Mouse (Mus musculus): ENCODE results near the gene Pgm5. TPM values are rescaled to one million over a fixed set of nuclear protein-coding genes. Genes with fewer than 3 reads are reported as not detected.

The Pgm5 gene
- polyA plus RNA-seq (2016; fragmentation: Nextera tagmentation; extraction: Ambion mirVana) = 4.7 and 5.1 TPM in 2 replicates

DNA sequence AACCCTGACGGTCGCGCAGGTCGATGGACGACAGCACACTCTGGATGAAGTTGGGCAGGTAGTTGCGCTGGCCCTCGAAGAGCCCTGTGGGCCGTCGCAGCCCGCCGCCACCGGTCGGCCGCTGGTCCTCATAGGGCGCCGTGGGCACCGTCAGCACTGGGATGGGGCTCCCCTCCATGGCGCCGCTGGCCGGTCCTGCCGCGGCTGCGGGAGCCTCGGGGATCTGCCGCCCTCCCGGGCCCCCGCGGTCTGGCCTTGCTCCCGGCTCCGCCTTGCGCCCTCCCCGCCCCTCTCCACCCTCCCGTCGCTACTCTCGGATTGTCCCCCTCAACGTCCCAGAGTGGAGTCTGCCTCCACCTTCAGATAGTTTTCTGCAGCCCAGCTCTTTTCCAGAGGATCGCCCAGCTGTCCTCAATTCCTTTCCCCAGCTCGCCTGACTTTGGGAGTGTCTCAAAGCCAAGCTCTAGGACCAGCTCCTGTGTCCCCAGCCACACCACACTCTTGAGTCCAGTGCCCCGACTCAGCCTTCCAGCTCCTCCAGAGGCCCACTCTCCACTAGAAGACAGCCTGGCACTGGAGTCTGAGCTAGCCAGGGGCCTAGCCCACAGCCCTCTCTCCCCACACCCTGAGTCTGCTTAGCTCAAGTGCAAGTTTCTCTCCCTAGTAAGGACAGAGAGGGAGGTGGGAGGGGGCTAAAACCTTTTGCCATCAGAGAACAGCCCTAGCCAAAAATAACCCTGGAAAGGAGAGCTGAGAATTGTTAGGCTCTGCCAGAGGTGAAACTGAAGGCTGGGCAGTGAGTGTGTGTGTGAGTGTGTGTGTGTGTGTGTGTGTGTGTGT lies at the start of gene Pgm5:
Gene Pgm5, minus strand, starts transcription at position 244 of the 840 bp plus-strand sequence.
- Histone ChIP-seq H3K4me3 (peak within 1 kb of the TSS; percentile 61), H3K9ac (peak within 1 kb of the TSS; percentile 79), H3K36me3 (no peaks in the 10 kb centered on the region), H3K9me3 (replicated peaks) (no peaks in the 10 kb centered on the region), H3K27ac (ENCODE audit: poor library complexity, severe bottlenecking) (peak within 1 kb of the TSS; percentile 94), H3K27me3 (replicated peaks) (peaks cover 5% of the 10 kb centered on the region; the same call in 1 of the 2 replicates), H3K4me1 (replicated peaks) (peaks cover 16% of the 10 kb centered on the region), H3K4me2 (peak within 1 kb of the TSS; percentile 72)
- 2% methylated on average over 39 of the region's 39 CpGs for WGBS
- ATAC-seq (ENCODE audit: insufficient number of reproducible peaks, low FRiP score) = peak; percentile 79

DNA sequence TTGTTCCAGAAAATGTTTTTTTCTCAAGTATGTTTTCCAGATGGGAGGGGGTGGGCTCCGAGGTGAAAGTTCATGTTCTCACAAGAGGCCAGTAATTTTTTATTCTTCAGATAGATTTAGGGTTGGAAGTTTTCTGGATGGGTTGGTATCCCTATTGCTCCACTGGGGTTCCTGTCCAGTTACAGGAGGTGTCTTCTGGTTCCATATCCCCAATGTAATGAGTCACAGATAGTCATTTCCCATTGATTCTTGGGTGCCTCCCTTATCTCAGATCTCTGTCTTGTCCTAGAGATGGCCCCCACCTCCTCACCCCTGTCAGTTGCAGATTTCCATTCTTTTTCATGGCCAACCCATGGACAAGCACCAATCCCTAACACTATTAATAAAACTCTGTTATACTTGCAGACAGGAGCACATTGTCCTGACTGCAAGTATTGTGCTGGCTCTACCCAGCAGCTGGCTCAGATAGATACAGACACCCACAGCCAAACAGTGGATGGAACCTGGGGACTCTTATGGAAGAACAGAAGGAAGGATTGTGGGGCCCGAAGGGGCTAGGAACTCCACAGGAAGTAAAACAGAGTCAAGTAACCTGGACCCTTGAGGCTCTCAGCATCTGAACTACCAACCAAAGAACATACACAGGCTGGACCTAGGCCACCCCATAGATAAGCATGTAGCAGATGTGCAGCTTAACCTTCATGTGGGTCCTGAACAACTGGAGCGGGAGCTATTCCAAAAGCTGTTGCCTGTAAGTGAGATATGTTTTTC lies 46.9 kb upstream of the Pgm5 start:
- WGBS = 82% methylated on average over 3 of the region's 3 CpGs
- H3K27me3 ChIP-seq (replicated peaks) = peaks cover 15% of the 10 kb centered on the region
- no peaks in the 10 kb centered on the region for H3K36me3 ChIP-seq
- H3K4me2 ChIP-seq = no peak overlapping the region
- ATAC-seq (ENCODE audit: insufficient number of reproducible peaks, low FRiP score) = no peak
- no peak overlapping the region for H3K27ac ChIP-seq (ENCODE audit: poor library complexity, severe bottlenecking)
- no peaks in the 10 kb centered on the region for H3K4me1 ChIP-seq (replicated peaks)
- H3K9ac ChIP-seq = no peak overlapping the region
- H3K4me3 ChIP-seq = no peak overlapping the region
- H3K9me3 ChIP-seq (replicated peaks) = peaks cover 3% of the 10 kb centered on the region; the same call in 1 of the 2 replicates

DNA sequence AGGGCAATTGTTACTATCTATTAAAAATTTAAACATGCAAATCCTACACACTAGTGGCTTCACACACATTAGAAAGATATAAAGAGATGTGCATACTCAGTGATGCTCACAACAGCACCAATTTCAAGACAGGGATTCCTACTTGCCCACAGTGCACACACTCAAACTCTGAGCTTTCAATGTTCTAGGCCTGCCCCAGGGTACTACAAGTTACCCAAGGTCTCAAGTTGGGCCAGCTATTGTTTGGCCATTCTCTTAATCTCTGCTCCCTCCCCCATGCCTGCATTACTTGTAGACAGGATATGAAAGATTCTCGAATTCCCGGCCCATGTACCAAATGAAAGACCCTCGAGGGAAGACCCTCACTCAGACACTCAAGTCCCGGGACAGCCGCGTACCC lies 46.0 kb upstream of the Pgm5 start:
- Histone ChIP-seq H3K36me3 (no peaks in the 10 kb centered on the region), H3K9me3 (replicated peaks) (peaks cover 2% of the 10 kb centered on the region; the same call in 1 of the 2 replicates), H3K4me1 (replicated peaks) (no peaks in the 10 kb centered on the region), H3K4me3 (no peak overlapping the region), H3K9ac (no peak overlapping the region), H3K4me2 (no peak overlapping the region), H3K27me3 (replicated peaks) (peaks cover 23% of the 10 kb centered on the region), H3K27ac (ENCODE audit: poor library complexity, severe bottlenecking) (no peak overlapping the region)
- ATAC-seq (ENCODE audit: insufficient number of reproducible peaks, low FRiP score) = no peak
- 85% methylated on average over 6 of the region's 6 CpGs for WGBS

DNA sequence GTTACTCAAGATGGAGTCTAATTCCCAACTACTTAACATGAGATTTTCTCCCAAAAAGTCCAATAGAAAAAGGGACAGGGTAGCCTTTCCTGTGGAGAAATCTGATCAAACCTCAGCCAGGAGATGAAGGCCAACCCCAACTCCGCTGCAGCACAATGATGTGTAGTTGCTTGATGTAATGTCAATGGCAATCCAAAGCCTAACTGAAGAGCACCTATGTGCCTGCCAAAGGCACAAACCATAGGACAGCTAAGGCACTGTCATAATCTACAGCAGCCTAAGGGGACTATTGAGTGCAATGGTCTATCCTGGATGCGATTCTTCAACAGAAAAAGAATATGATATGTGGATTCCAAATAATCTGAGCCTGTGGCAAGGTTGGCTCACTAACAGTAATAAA lies 41.2 kb upstream of the Pgm5 start:
- WGBS = 44% methylated on average over 2 of the region's 2 CpGs
- Histone ChIP-seq H3K4me1 (replicated peaks) (peaks cover 14% of the 10 kb centered on the region), H3K9me3 (replicated peaks) (no peaks in the 10 kb centered on the region), H3K27me3 (replicated peaks) (peaks cover 63% of the 10 kb centered on the region), H3K36me3 (no peaks in the 10 kb centered on the region), H3K4me3 (no peak overlapping the region), H3K9ac (no peak overlapping the region), H3K27ac (ENCODE audit: poor library complexity, severe bottlenecking) (no peak overlapping the region), H3K4me2 (no peak overlapping the region)
- ATAC-seq (ENCODE audit: insufficient number of reproducible peaks, low FRiP score) = no peak

DNA sequence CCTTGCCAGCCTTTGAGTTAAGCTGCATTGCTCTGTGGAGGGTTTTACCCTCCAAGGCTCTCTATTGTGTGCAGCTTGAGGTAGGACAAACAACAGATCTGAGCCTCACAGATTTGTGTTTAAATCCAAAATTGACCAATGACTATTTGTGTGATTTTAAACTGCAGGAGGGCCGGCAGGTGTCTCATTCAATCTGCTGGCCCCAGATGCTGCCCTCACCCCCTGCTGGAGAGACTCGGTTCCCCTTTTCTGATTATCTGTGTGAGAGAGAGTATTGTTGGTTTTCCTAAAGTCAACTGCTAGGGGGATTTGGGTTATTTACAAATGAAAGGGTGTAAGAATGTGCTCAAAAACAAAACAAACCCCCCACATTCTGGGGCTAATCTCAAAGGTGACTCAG lies 40.6 kb upstream of the Pgm5 start:
- H3K4me1 ChIP-seq (replicated peaks) = peaks cover 20% of the 10 kb centered on the region
- ATAC-seq (ENCODE audit: insufficient number of reproducible peaks, low FRiP score) = no peak

DNA sequence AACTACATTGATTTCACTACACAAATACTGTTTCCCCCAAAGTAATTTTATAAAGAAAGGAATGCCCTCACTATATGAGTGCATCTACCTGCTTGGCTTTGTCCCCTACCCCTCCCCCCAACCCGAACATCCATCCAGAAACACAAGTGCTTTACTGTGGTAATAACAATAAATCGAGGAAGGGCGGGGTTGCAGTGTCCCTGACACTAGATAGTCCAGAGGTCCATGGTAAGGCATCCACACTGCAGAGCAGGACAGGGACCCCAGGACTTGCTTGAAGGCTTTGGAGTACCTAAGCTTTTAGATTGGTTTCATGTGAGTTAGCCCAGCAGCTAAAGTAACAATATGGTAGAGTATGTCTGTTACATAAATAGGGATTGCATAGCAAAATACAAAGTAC lies 40.0 kb upstream of the Pgm5 start:
- Histone ChIP-seq H3K4me3 (no peak overlapping the region), H3K4me2 (no peak overlapping the region), H3K36me3 (no peaks in the 10 kb centered on the region), H3K27me3 (replicated peaks) (peaks cover 75% of the 10 kb centered on the region), H3K9me3 (replicated peaks) (no peaks in the 10 kb centered on the region), H3K27ac (ENCODE audit: poor library complexity, severe bottlenecking) (no peak overlapping the region), H3K9ac (no peak overlapping the region), H3K4me1 (replicated peaks) (peaks cover 24% of the 10 kb centered on the region)
- ATAC-seq (ENCODE audit: insufficient number of reproducible peaks, low FRiP score) = no peak
- 16% methylated on average over 3 of the region's 3 CpGs for WGBS

More for the DNA sequence above, 40.6 kb upstream of the Pgm5 start:
- Histone ChIP-seq H3K4me3 (no peak overlapping the region), H3K36me3 (no peaks in the 10 kb centered on the region), H3K9me3 (replicated peaks) (no peaks in the 10 kb centered on the region), H3K27me3 (replicated peaks) (peaks cover 69% of the 10 kb centered on the region), H3K9ac (no peak overlapping the region), H3K27ac (ENCODE audit: poor library complexity, severe bottlenecking) (no peak overlapping the region), H3K4me2 (no peak overlapping the region)
- 5% methylated on average over 2 of the region's 2 CpGs for WGBS

DNA sequence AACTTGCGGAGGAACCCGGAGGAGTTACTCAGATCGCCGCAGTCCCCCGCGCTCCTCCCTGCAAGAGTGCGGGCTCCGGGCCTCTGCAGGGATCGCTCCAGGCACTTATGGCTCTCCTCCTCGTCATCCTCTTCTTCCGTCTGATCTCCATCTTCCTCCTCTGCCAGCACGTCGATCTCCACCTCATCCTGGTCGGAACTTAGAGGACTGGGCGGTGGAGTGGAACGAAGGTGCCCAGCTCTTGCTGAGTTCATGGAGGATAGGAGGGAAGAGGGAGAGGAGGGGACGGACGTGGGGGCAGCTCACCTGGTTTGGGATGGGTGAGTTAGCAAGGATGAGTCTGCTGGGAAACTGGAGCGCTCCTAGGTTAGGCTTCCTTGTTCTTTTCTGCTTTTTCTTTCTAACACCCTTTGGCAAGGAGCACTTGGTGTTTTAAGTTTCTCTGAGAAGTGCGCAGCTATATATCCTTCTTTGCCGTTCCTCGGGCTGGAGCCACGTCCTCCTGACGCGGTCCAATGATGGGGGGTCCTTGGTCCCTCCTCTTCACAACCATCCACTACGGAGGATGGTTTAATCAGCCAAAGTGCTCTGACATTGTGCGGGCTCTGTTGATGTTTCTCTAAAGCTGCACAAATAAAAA lies 39.0 kb upstream of the Pgm5 start, which contains the start of gene Foxd4:
Gene Foxd4, minus strand, starts transcription at position 617 of the 640 bp plus-strand sequence.
- peak within 1 kb of the TSS; percentile 45 for H3K4me3 ChIP-seq
- ATAC-seq (ENCODE audit: insufficient number of reproducible peaks, low FRiP score) = no peak
- no peak within 1 kb of the TSS for H3K9ac ChIP-seq
- no peak within 1 kb of the TSS for H3K27ac ChIP-seq (ENCODE audit: poor library complexity, severe bottlenecking)
- H3K9me3 ChIP-seq (replicated peaks) = no peaks in the 10 kb centered on the region
- no peaks in the 10 kb centered on the region for H3K36me3 ChIP-seq
- H3K4me1 ChIP-seq (replicated peaks) = peaks cover 24% of the 10 kb centered on the region
- WGBS = 1% methylated on average over 27 of the region's 27 CpGs
- peak within 1 kb of the TSS; percentile 80 for H3K4me2 ChIP-seq
- H3K27me3 ChIP-seq (replicated peaks) = peaks cover 80% of the 10 kb centered on the region

DNA sequence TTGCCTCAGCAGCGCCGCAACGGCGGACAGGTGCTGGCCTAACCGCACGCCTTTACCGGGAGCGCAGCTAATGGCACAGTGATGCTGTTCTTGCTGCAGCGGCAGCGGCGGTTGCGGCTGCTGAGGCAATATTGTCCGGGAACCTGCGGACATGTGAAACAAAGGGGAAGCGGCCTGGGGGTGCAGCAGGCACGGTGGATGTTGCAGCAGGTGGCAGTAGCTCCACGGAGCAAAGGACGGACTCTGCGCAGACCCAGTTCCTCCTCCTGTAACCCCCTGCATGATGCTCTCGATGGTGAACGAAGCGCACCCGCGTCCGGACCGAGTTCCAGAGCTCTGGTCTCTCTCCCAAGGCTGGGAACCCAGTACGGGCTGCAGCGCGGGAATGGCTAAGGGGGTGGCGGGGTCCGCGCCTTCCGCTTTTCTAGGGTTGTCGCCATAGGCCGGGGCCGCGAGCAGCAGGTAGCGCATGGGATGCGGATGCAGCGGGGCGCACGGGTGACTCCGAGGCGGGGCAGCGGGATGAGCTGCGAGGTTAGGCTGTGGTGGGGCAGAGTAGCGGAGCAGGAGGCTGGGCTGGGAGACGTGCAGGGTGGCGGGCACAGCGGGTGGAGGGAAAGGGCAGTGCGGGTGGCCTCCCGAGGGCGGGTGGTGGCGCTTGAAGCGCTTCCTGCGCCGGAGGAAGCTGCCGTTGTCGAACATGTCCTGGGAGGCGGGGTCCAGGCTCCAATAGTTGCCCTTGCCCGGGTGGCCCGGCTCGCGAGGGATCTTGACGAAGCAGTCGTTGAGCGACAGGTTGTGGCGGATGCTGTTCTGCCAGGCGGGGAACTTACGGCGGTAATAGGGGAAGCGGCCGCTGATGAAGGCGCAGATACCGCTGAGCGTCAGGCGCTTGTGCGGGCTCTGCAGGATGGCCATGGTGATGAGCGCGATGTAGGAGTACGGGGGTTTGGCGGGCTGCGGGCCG lies 38.2 kb upstream of the Pgm5 start:
- Histone ChIP-seq H3K4me2 (peak overlapping the region; percentile 80), H3K27me3 (replicated peaks) (peaks cover 80% of the 10 kb centered on the region), H3K9ac (no peak overlapping the region; the same call in 1 of the 2 replicates), H3K9me3 (replicated peaks) (no peaks in the 10 kb centered on the region), H3K4me1 (replicated peaks) (peaks cover 24% of the 10 kb centered on the region), H3K27ac (ENCODE audit: poor library complexity, severe bottlenecking) (no peak overlapping the region), H3K4me3 (peak overlapping the region; percentile 45), H3K36me3 (no peaks in the 10 kb centered on the region)
- no peak for ATAC-seq (ENCODE audit: insufficient number of reproducible peaks, low FRiP score)
- under 1% methylated on average over 84 of the region's 84 CpGs for WGBS

DNA sequence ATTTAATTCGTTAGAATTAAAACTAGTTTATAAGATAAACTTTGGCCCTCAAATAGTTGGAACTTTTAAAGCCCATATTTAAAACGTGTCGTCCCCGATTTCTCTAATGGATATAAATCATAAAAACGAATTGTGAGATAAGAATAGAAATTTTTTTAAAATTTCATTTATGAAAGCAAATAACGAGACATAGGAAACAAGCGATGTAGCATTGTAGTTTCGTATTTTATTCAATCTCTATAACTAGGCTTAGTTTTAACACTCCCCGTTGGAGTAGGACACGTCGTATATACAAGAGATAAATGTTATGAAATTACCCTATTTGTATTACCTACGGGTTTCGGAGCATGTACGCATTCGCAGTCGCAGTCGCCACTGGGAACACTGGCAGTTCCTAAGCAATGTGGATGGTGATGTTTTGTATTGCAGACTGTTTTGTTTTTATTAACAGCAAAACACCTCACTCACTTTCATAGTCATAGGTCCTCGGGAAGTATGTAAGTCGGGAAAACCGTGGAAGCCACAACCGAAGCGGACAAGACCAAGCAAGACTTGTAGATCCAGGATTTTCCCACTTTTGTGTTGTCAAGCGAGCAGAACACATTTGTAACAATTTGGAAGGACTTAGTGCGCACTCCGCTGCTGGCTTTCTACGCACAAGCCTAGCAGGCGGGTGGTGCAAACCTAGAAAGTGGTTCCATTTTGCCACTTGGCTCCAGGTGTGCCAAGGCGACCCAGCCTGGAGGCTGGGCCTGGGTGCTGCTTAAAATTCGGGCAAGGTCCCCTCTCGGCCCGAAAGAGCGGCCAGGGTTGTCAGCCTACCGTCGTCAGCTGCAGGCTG lies 37.3 kb upstream of the Pgm5 start:
- no peaks in the 10 kb centered on the region for H3K9me3 ChIP-seq (replicated peaks)
- WGBS = 4% methylated on average over 34 of the region's 34 CpGs
- H3K9ac ChIP-seq = no peak overlapping the region
- peak overlapping the region; percentile 45 for H3K4me3 ChIP-seq
- ATAC-seq (ENCODE audit: insufficient number of reproducible peaks, low FRiP score) = no peak
- H3K4me1 ChIP-seq (replicated peaks) = peaks cover 24% of the 10 kb centered on the region
- H3K36me3 ChIP-seq = no peaks in the 10 kb centered on the region
- H3K27ac ChIP-seq (ENCODE audit: poor library complexity, severe bottlenecking) = no peak overlapping the region
- peak overlapping the region; percentile 80 for H3K4me2 ChIP-seq
- H3K27me3 ChIP-seq (replicated peaks) = peaks cover 74% of the 10 kb centered on the region

Data from heart, embryonic 12.5 days (tissue).